Mouse (Mus musculus): ENCODE results near the gene Lhx1.
A peak's percentile ranks its signal among the peaks of the same experiment; 100 is the strongest.

Lhx1 gene

GRCm38 (mm10) chr11:84525421-84526274 lies at the start of gene Lhx1:
Gene Lhx1 (minus strand): TSS chr11:84525535.
- DNase-seq = peak; percentile 34

GRCm38 (mm10) chr11:84574834-84575233 lies 49.5 kb upstream of the Lhx1 start:
- DNase-seq = no peak

- no peak for DNase-seq
Measured at GRCm38 (mm10) chr11:84573637-84574036, 48.3 kb upstream of the Lhx1 start.

GRCm38 (mm10) chr11:84570812-84571211 lies 45.5 kb upstream of the Lhx1 start:
- DNase-seq = no peak

- no peak for DNase-seq
Measured at GRCm38 (mm10) chr11:84570392-84570791, 45.1 kb upstream of the Lhx1 start.

GRCm38 (mm10) chr11:84569052-84569751 lies 43.9 kb upstream of the Lhx1 start:
- DNase-seq = no peak

GRCm38 (mm10) chr11:84568482-84568881 lies 43.1 kb upstream of the Lhx1 start:
- no peak for DNase-seq

- no peak for DNase-seq
Measured at GRCm38 (mm10) chr11:84566691-84567090, 41.4 kb upstream of the Lhx1 start.

- DNase-seq = no peak
Measured at GRCm38 (mm10) chr11:84565224-84565623, 39.9 kb upstream of the Lhx1 start.

- no peak for DNase-seq
Measured at GRCm38 (mm10) chr11:84563360-84563759, 38.0 kb upstream of the Lhx1 start.

- no peak for DNase-seq
Measured at GRCm38 (mm10) chr11:84562758-84563347, 37.5 kb upstream of the Lhx1 start.

- no peak for DNase-seq
Measured at GRCm38 (mm10) chr11:84561546-84561945, 36.2 kb upstream of the Lhx1 start.

- no peak for DNase-seq
Measured at GRCm38 (mm10) chr11:84553821-84554450, 28.6 kb upstream of the Lhx1 start.

- DNase-seq = no peak
Measured at GRCm38 (mm10) chr11:84551296-84551695, 26.0 kb upstream of the Lhx1 start.

GRCm38 (mm10) chr11:84549258-84549791 lies 24.0 kb upstream of the Lhx1 start:
- no peak for DNase-seq

GRCm38 (mm10) chr11:84548293-84548692 lies 23.0 kb upstream of the Lhx1 start:
- no peak for DNase-seq

GRCm38 (mm10) chr11:84539981-84540380 lies 14.6 kb upstream of the Lhx1 start:
- no peak for DNase-seq

- DNase-seq = no peak
Measured at GRCm38 (mm10) chr11:84529797-84530703, 4.7 kb upstream of the Lhx1 start.

GRCm38 (mm10) chr11:84529143-84529755 lies 3.9 kb upstream of the Lhx1 start:
- DNase-seq = no peak

GRCm38 (mm10) chr11:84526976-84527860 lies 1.9 kb upstream of the Lhx1 start:
- DNase-seq = no peak
